Mouse (Mus musculus) hindbrain, embryonic 15.5 days (tissue): Measurements from ENCODE around the gene Kazald1. TPM values are rescaled to one million over a fixed set of nuclear protein-coding genes. Genes with fewer than 3 reads are reported as not detected.

Experiments
- ATAC-seq: fragments of 200-750 bp; cut with Nextera tagmentation; 2 replicates; pipeline ENCODE4 v1.8.0; 2017; ENCODE audit warnings: low read depth, moderate number of reproducible peaks, moderate TSS enrichment; ENCODE audit not compliant: low FRiP score
- H3K27ac ChIP-seq: fragments of 300-500 bp; sonication (generic); replicated peaks from 2 replicates; pipeline ENCODE4 v1.5.1; 2015; ENCODE audit warnings: mild to moderate bottlenecking, inconsistent platforms
- H3K27me3 ChIP-seq: fragments of 300-500 bp; sonication (generic); 2 replicates; pipeline ENCODE4 v1.6.1; 2015; ENCODE audit warnings: control low read depth, inconsistent platforms
- H3K36me3 ChIP-seq: fragments of 300-500 bp; sonication (generic); 2 replicates; pipeline ENCODE4 v1.6.1; 2015; ENCODE audit warnings: control low read depth, inconsistent platforms
- H3K4me1 ChIP-seq: fragments of 300-500 bp; sonication (generic); replicated peaks from 2 replicates; pipeline ENCODE4 v1.6.1; 2015; ENCODE audit warnings: control low read depth, inconsistent platforms
- H3K4me2 ChIP-seq: fragments of 300-500 bp; sonication (generic); 2 replicates; pipeline ENCODE4 v1.6.1; 2015; ENCODE audit warnings: moderate library complexity, mild to moderate bottlenecking, inconsistent platforms
- H3K4me3 ChIP-seq: fragments of 300-500 bp; sonication (generic); 2 replicates; pipeline ENCODE4 v1.5.1; 2015; ENCODE audit warnings: mild to moderate bottlenecking, inconsistent platforms
- H3K9ac ChIP-seq: fragments of 300-500 bp; sonication (generic); 2 replicates; pipeline ENCODE4 v1.6.1; 2015; ENCODE audit warnings: inconsistent platforms
- H3K9me3 ChIP-seq: fragments of 300-500 bp; sonication (generic); 2 replicates; pipeline ENCODE4 v1.6.1; 2016; ENCODE audit warnings: control low read depth, inconsistent platforms
- WGBS: fragments of 180-500 bp; shearing (Covaris S2); methylation state at CpG from one replicate; pipeline ENCODE4 v1.1.7; 2015; 5-methylcytosine and 5-hydroxymethylcytosine counted together
- polyA plus RNA-seq: library from polyadenylated mRNA; unstranded; fragments of >200 nt; fragmentation: Nextera tagmentation; extraction: Ambion mirVana; gene quantifications from 2 replicates; pipeline ENCODE4 v1.2.1, GENCODE M21; 2015

Kazald1 gene
- polyA plus RNA-seq, 1 experiment from 2014 or later = 2.6 TPM

GRCm38 (mm10) chr19:45053451-45053850 lies 21.6 kb upstream of the Kazald1 start:
- no peak overlapping the region for H3K4me3 ChIP-seq
- peaks cover 42% of the 10 kb centered on the region for H3K4me1 ChIP-seq
- peaks cover 42% of the 10 kb centered on the region for H3K36me3 ChIP-seq
- no peak for ATAC-seq
- no peak overlapping the region for H3K9ac ChIP-seq
- no peak overlapping the region for H3K4me2 ChIP-seq
- no peaks in the 10 kb centered on the region for H3K27me3 ChIP-seq
- WGBS = 86% methylated on average over 8 of the region's 8 CpGs
- H3K9me3 ChIP-seq = no peaks in the 10 kb centered on the region
- H3K27ac ChIP-seq = no peak overlapping the region

GRCm38 (mm10) chr19:45054892-45055690 lies 19.9 kb upstream of the Kazald1 start:
- H3K4me3 ChIP-seq = no peak overlapping the region
- ATAC-seq = no peak
- 80% methylated on average over 6 of the region's 6 CpGs for WGBS
- H3K4me2 ChIP-seq = no peak overlapping the region
- H3K9ac ChIP-seq = no peak overlapping the region
- no peaks in the 10 kb centered on the region for H3K27me3 ChIP-seq
- no peaks in the 10 kb centered on the region for H3K9me3 ChIP-seq
- H3K36me3 ChIP-seq = peaks cover 42% of the 10 kb centered on the region
- peaks cover 34% of the 10 kb centered on the region for H3K4me1 ChIP-seq
- H3K27ac ChIP-seq = no peak overlapping the region

- WGBS = 45% methylated on average over 4 of the region's 4 CpGs
- Histone ChIP-seq H3K9ac (no peak overlapping the region), H3K4me2 (no peak overlapping the region), H3K9me3 (no peaks in the 10 kb centered on the region), H3K4me3 (no peak overlapping the region), H3K27ac (peak overlapping the region; percentile 7), H3K27me3 (no peaks in the 10 kb centered on the region), H3K4me1 (peaks cover 30% of the 10 kb centered on the region), H3K36me3 (peaks cover 35% of the 10 kb centered on the region)
- no peak for ATAC-seq
Measured at GRCm38 (mm10) chr19:45056364-45056763, 18.7 kb upstream of the Kazald1 start.

GRCm38 (mm10) chr19:45056908-45057698 lies 17.9 kb upstream of the Kazald1 start:
- peak overlapping the region; percentile 94 for H3K27ac ChIP-seq
- WGBS = 79% methylated on average over 7 of the region's 7 CpGs
- H3K4me2 ChIP-seq = peak overlapping the region; percentile 82
- no peaks in the 10 kb centered on the region for H3K9me3 ChIP-seq
- H3K4me1 ChIP-seq = peaks cover 30% of the 10 kb centered on the region
- H3K27me3 ChIP-seq = no peaks in the 10 kb centered on the region
- no peak for ATAC-seq
- H3K9ac ChIP-seq = peak overlapping the region; percentile 51; the same call in 1 of the 2 replicates
- H3K36me3 ChIP-seq = peaks cover 29% of the 10 kb centered on the region
- H3K4me3 ChIP-seq = peak overlapping the region; percentile 51

- H3K9me3 ChIP-seq = no peaks in the 10 kb centered on the region
- peaks cover 23% of the 10 kb centered on the region for H3K36me3 ChIP-seq
- H3K4me2 ChIP-seq = peak overlapping the region; percentile 82
- peak overlapping the region; percentile 94 for H3K27ac ChIP-seq
- no peak for ATAC-seq
- peak overlapping the region; percentile 51 for H3K9ac ChIP-seq
- H3K27me3 ChIP-seq = 0 out of 2 replicates have a peak, but pooled peaks cover 3% of the 10 kb centered on the region
- peak overlapping the region; percentile 51 for H3K4me3 ChIP-seq
- peaks cover 30% of the 10 kb centered on the region for H3K4me1 ChIP-seq
- WGBS = 46% methylated on average over 7 of the region's 7 CpGs
Measured at GRCm38 (mm10) chr19:45057724-45058112, 17.3 kb upstream of the Kazald1 start.

- H3K9ac ChIP-seq = peak overlapping the region; percentile 76
- WGBS = under 1% methylated on average over 34 of the region's 34 CpGs
- H3K9me3 ChIP-seq = no peaks in the 10 kb centered on the region
- 0 out of 2 replicates have a peak, but pooled peaks cover 3% of the 10 kb centered on the region for H3K27me3 ChIP-seq
- peak overlapping the region; percentile 94 for H3K27ac ChIP-seq
- peaks cover 17% of the 10 kb centered on the region for H3K36me3 ChIP-seq
- peak overlapping the region; percentile 51 for H3K4me3 ChIP-seq
- peaks cover 30% of the 10 kb centered on the region for H3K4me1 ChIP-seq
- H3K4me2 ChIP-seq = peak overlapping the region; percentile 82
- peak; percentile 95 for ATAC-seq
Measured at GRCm38 (mm10) chr19:45058113-45058839, 16.8 kb upstream of the Kazald1 start.

- 0 out of 2 replicates have a peak, but pooled peaks cover 3% of the 10 kb centered on the region for H3K27me3 ChIP-seq
- H3K27ac ChIP-seq = peak overlapping the region; percentile 94
- under 1% methylated on average over 14 of the region's 14 CpGs for WGBS
- H3K9me3 ChIP-seq = no peaks in the 10 kb centered on the region
- H3K36me3 ChIP-seq = peaks cover 13% of the 10 kb centered on the region
- peak overlapping the region; percentile 51 for H3K4me3 ChIP-seq
- H3K9ac ChIP-seq = peak overlapping the region; percentile 76
- H3K4me1 ChIP-seq = peaks cover 30% of the 10 kb centered on the region
- no peak for ATAC-seq
- H3K4me2 ChIP-seq = peak overlapping the region; percentile 82
Measured at GRCm38 (mm10) chr19:45058841-45059240, 16.2 kb upstream of the Kazald1 start.

- no peaks in the 10 kb centered on the region for H3K36me3 ChIP-seq
- peaks cover 20% of the 10 kb centered on the region for H3K4me1 ChIP-seq
- 42% methylated on average over 19 of the region's 20 CpGs for WGBS
- no peak overlapping the region for H3K27ac ChIP-seq
- H3K9me3 ChIP-seq = no peaks in the 10 kb centered on the region
- peak overlapping the region; percentile 30; the same call in 1 of the 2 replicates for H3K9ac ChIP-seq
- peak overlapping the region; percentile 39 for H3K4me2 ChIP-seq
- ATAC-seq = peak; percentile 28; the same call in 1 of the 2 replicates
- H3K27me3 ChIP-seq = peaks cover 43% of the 10 kb centered on the region
- H3K4me3 ChIP-seq = peak overlapping the region; percentile 11; the same call in 1 of the 2 replicates
Measured at GRCm38 (mm10) chr19:45063565-45064292, 11.3 kb upstream of the Kazald1 start.

- no peak overlapping the region for H3K4me3 ChIP-seq
- no peak overlapping the region for H3K27ac ChIP-seq
- peaks cover 12% of the 10 kb centered on the region for H3K4me1 ChIP-seq
- H3K4me2 ChIP-seq = peak overlapping the region; percentile 3; the same call in 1 of the 2 replicates
- no peaks in the 10 kb centered on the region for H3K36me3 ChIP-seq
- no peak overlapping the region for H3K9ac ChIP-seq
- no peak for ATAC-seq
- H3K9me3 ChIP-seq = no peaks in the 10 kb centered on the region
- H3K27me3 ChIP-seq = peaks cover 45% of the 10 kb centered on the region
- WGBS = 4% methylated on average over 21 of the region's 21 CpGs
Measured at GRCm38 (mm10) chr19:45065226-45065625, 9.8 kb upstream of the Kazald1 start.

GRCm38 (mm10) chr19:45067170-45067569 lies 7.9 kb upstream of the Kazald1 start:
- H3K36me3 ChIP-seq = no peaks in the 10 kb centered on the region
- H3K4me2 ChIP-seq = no peak overlapping the region
- H3K4me3 ChIP-seq = no peak overlapping the region
- 21% methylated on average over 17 of the region's 17 CpGs for WGBS
- H3K27ac ChIP-seq = no peak overlapping the region
- H3K9me3 ChIP-seq = no peaks in the 10 kb centered on the region
- no peak overlapping the region for H3K9ac ChIP-seq
- ATAC-seq = no peak
- H3K4me1 ChIP-seq = peaks cover 12% of the 10 kb centered on the region
- H3K27me3 ChIP-seq = peaks cover 55% of the 10 kb centered on the region
